Mouse (Mus musculus) erythroblast, embryonic 14.5 days (primary cell): ENCODE data around the gene Tet1.

Source experiments
- GATA1 ChIP-seq: IDR thresholded peaks from 2 replicates; pipeline ENCODE4 v1.6.1; 2012; ENCODE audit warnings: low read length, inconsistent platforms, mixed read lengths
- TAL1 ChIP-seq: IDR thresholded peaks from 3 replicates; pipeline ENCODE4 v1.6.1; 2012; ENCODE audit warnings: low read length, inconsistent platforms, mixed read lengths

- TF ChIP-seq TAL1: no peak
- no peak for TF ChIP-seq GATA1
Observed at GRCm38 (mm10) chr10:62891025-62891424, 17.8 kb downstream of the Tet1 start.
